Mouse (Mus musculus) neural tube, embryonic 10.5 days (tissue): Measurements from ENCODE around the gene Rbm46.

ENCODE experiments used
- DNase-seq: peaks from one replicate; pipeline ENCODE4 v3.0.0-alpha.2; 2017; ENCODE audit warnings: low spot score; ENCODE audit errors: extremely low spot score

Gene Rbm46

DNA sequence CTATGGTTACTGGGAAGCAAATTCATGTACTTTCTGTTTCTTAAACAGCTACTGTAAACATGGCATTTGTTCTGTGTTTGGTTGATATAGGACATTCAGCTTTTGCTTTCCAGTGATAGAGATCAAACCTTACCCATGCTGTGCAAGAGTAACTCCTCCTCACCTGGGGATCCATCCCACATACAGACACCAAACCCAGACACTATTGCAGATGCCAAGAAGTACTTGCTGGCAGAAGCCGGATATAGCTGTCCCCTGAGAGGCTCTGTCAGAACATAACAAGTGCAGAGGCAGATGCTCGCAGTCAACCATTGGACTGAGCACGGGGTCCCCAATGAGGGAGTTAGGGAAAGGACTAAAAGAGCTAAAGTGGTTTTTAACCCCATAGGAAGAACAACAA lies 84.6 kb downstream of the Rbm46 start:
- DNase-seq, result peak; percentile 3
